Mouse (Mus musculus): ENCODE measurements at regions not wholly inside any gene's neighbourhood (a gene's known extent, or its start where the extent isn't known, plus 50 kb on each side); places are given as distances from the start of the nearest gene placed in this dataset.

GRCm38 (mm10) chr16:51650100-51650499, 380.9 kb upstream of the Cblb start:
- 83% methylated on average over 5 of the region's 5 CpGs for whole genome bisulfite sequencing
- Histone ChIP-seq H3K4me3 (ENCODE audit: low read depth, low read length) (no peak overlapping the region), H3K4me2 (ENCODE audit: low read depth, low read length) (no peak overlapping the region), H3K36me3 (ENCODE audit: control insufficient read depth, insufficient read depth, low read length) (no peaks in the 10 kb centered on the region), H3K4me1 (ENCODE audit: control insufficient read depth, insufficient read depth, low read length) (no peaks in the 10 kb centered on the region), H3K9ac (ENCODE audit: low read depth, low read length) (no peak overlapping the region), H3K27me3 (replicated peaks; ENCODE audit: control insufficient read depth, insufficient read depth, low read length) (no peaks in the 10 kb centered on the region), H3K27ac (replicated peaks; ENCODE audit: low read depth, low read length) (no peak overlapping the region), H3K9me3 (ENCODE audit: control insufficient read depth, low read length) (no peaks in the 10 kb centered on the region)
- ATAC-seq (ENCODE audit: low read depth) (no peak), DNase-seq (ENCODE audit: low spot score) (no peak)

DNA sequence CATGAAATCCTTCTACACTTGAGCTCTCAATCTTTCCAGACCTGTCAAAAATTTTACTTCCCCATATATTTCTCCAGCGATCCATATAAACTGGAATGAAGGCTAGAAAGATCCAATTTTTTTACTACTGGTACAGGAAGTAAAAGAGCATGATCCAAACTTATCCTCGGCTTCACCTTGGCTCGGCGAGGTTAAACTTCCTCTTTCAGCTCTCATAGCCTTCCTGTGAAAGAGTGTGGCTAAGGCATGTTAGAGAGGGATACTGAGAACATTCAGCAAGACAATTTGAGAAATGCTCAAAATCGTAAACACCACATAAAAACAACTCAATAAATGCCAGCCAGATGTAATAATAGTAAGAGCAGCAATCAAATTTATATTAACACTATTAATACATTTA, 380.3 kb upstream of the Cblb start:
- DNase-seq (ENCODE audit: low spot score) (no peak), ATAC-seq (ENCODE audit: low read depth) (no peak)
- no peak overlapping the region for H3K4me3 ChIP-seq (ENCODE audit: low read depth, low read length)
- H3K9me3 ChIP-seq (ENCODE audit: control insufficient read depth, low read length) = no peaks in the 10 kb centered on the region
- 89% methylated on average over 5 of the region's 5 CpGs for WGBS
- H3K27ac ChIP-seq (replicated peaks; ENCODE audit: low read depth, low read length) = no peak overlapping the region
- no peak overlapping the region for H3K4me2 ChIP-seq (ENCODE audit: low read depth, low read length)
- H3K36me3 ChIP-seq (ENCODE audit: control insufficient read depth, insufficient read depth, low read length) = no peaks in the 10 kb centered on the region
- no peaks in the 10 kb centered on the region for H3K4me1 ChIP-seq (ENCODE audit: control insufficient read depth, insufficient read depth, low read length)
- no peaks in the 10 kb centered on the region for H3K27me3 ChIP-seq (replicated peaks; ENCODE audit: control insufficient read depth, insufficient read depth, low read length)
- H3K9ac ChIP-seq (ENCODE audit: low read depth, low read length) = no peak overlapping the region

- WGBS = 95% methylated on average over 1 of the region's 1 CpGs
- Histone ChIP-seq H3K36me3 (ENCODE audit: control insufficient read depth, insufficient read depth, low read length) (no peaks in the 10 kb centered on the region), H3K27ac (replicated peaks; ENCODE audit: low read depth, low read length) (no peak overlapping the region), H3K9me3 (ENCODE audit: control insufficient read depth, low read length) (0 out of 2 replicates have a peak, but pooled peaks cover 3% of the 10 kb centered on the region), H3K4me2 (ENCODE audit: low read depth, low read length) (no peak overlapping the region), H3K27me3 (replicated peaks; ENCODE audit: control insufficient read depth, insufficient read depth, low read length) (no peaks in the 10 kb centered on the region), H3K4me3 (ENCODE audit: low read depth, low read length) (no peak overlapping the region), H3K9ac (ENCODE audit: low read depth, low read length) (no peak overlapping the region), H3K4me1 (ENCODE audit: control insufficient read depth, insufficient read depth, low read length) (no peaks in the 10 kb centered on the region)
- DNase-seq (ENCODE audit: low spot score) = no peak
- ATAC-seq (ENCODE audit: low read depth) = no peak
Observed at GRCm38 (mm10) chr16:51661693-51662092, 369.3 kb upstream of the Cblb start.

GRCm38 (mm10) chr16:51664325-51664724, 366.7 kb upstream of the Cblb start:
- DNase-seq (ENCODE audit: low spot score) (no peak), ATAC-seq (ENCODE audit: low read depth) (no peak)
- Histone ChIP-seq H3K4me3 (ENCODE audit: low read depth, low read length) (no peak overlapping the region), H3K4me2 (ENCODE audit: low read depth, low read length) (no peak overlapping the region), H3K9me3 (ENCODE audit: control insufficient read depth, low read length) (peaks cover 10% of the 10 kb centered on the region; the same call in 1 of the 2 replicates), H3K4me1 (ENCODE audit: control insufficient read depth, insufficient read depth, low read length) (no peaks in the 10 kb centered on the region), H3K27ac (replicated peaks; ENCODE audit: low read depth, low read length) (no peak overlapping the region), H3K27me3 (replicated peaks; ENCODE audit: control insufficient read depth, insufficient read depth, low read length) (no peaks in the 10 kb centered on the region), H3K9ac (ENCODE audit: low read depth, low read length) (no peak overlapping the region), H3K36me3 (ENCODE audit: control insufficient read depth, insufficient read depth, low read length) (no peaks in the 10 kb centered on the region)
- WGBS = 68% methylated on average over 2 of the region's 2 CpGs

DNA sequence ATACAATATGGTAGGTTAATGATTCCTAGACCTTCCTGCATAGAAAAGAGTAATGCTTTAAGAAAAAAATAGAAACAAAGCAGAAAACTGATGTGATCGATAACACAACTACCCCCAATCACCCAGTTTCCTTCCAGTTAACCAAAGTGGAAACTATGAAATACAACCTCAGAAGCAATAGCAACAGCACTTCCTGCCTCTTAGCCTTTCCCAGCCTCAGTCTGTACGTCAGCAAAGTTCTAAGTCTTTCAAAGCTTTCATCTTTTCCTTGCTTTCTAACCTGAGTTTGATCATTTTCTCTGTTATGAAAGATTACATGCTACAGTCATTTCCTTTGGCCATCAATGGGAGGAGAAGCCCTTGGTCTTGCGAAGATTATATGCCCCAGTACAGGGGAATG, 355.9 kb upstream of the Cblb start:
- no peaks in the 10 kb centered on the region for H3K36me3 ChIP-seq (ENCODE audit: control insufficient read depth, insufficient read depth, low read length)
- 82% methylated on average over 3 of the region's 3 CpGs for WGBS
- ATAC-seq (ENCODE audit: low read depth) = no peak

DNA sequence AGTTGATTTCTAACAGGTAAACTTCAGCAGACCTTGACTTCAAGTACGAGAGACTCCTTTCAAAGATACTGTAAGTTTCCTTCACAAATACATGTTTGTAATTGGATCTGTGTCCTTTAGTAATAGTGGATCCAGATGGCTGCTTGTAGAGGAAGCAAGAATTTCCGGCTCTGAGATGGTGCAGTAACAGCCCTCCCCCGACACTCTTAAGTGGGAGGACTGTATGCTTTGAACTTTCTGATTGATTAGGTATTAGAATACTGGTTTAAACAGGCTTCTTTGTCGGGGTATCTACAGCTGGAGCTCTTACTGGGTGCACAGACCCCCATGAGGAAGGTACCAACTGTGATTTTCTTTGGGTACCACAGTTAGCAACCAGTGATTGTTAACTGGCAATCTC, 355.0 kb upstream of the Cblb start:
- Histone ChIP-seq H3K4me3 (ENCODE audit: low read depth, low read length) (no peak overlapping the region), H3K9me3 (ENCODE audit: control insufficient read depth, low read length) (no peaks in the 10 kb centered on the region), H3K27me3 (replicated peaks; ENCODE audit: control insufficient read depth, insufficient read depth, low read length) (no peaks in the 10 kb centered on the region), H3K4me1 (ENCODE audit: control insufficient read depth, insufficient read depth, low read length) (no peaks in the 10 kb centered on the region), H3K4me2 (ENCODE audit: low read depth, low read length) (no peak overlapping the region), H3K27ac (replicated peaks; ENCODE audit: low read depth, low read length) (no peak overlapping the region), H3K9ac (ENCODE audit: low read depth, low read length) (no peak overlapping the region), H3K36me3 (ENCODE audit: control insufficient read depth, insufficient read depth, low read length) (no peaks in the 10 kb centered on the region)
- 16% methylated on average over 4 of the region's 4 CpGs for WGBS
- DNase-seq (ENCODE audit: low spot score) = peak; percentile 32
- ATAC-seq (ENCODE audit: low read depth) = no peak

More for the DNA sequence above, 355.9 kb upstream of the Cblb start:
- Histone ChIP-seq H3K4me1 (ENCODE audit: control insufficient read depth, insufficient read depth, low read length) (no peaks in the 10 kb centered on the region), H3K27ac (replicated peaks; ENCODE audit: low read depth, low read length) (no peak overlapping the region), H3K9ac (ENCODE audit: low read depth, low read length) (no peak overlapping the region), H3K27me3 (replicated peaks; ENCODE audit: control insufficient read depth, insufficient read depth, low read length) (no peaks in the 10 kb centered on the region), H3K4me2 (ENCODE audit: low read depth, low read length) (no peak overlapping the region), H3K9me3 (ENCODE audit: control insufficient read depth, low read length) (no peaks in the 10 kb centered on the region), H3K4me3 (ENCODE audit: low read depth, low read length) (no peak overlapping the region)
- no peak for DNase-seq (ENCODE audit: low spot score)

DNA sequence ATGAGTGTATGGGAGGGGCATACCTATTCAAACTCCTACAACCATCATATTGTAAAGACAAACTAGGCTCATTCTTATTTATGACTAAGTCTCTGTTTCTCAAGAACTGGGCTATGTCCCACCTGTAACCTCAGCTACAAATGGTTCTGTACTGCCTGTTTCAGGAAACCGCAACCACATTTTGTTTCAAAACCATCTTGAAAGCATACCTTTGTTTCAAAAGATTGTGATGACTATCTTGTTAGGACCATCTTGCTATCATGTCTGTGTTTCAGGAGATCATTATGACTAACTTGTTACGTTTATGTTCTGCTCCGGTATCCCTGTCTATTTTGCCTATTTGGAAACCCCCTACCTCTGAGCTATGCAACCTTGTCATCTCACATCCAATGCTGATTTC, 340.2 kb upstream of the Cblb start:
- no peak for ATAC-seq (ENCODE audit: low read depth)
- H3K4me3 ChIP-seq (ENCODE audit: low read depth, low read length) = no peak overlapping the region
- no peaks in the 10 kb centered on the region for H3K9me3 ChIP-seq (ENCODE audit: control insufficient read depth, low read length)
- H3K4me2 ChIP-seq (ENCODE audit: low read depth, low read length) = no peak overlapping the region
- H3K27ac ChIP-seq (replicated peaks; ENCODE audit: low read depth, low read length) = no peak overlapping the region
- WGBS = 89% methylated on average over 3 of the region's 3 CpGs
- H3K36me3 ChIP-seq (ENCODE audit: control insufficient read depth, insufficient read depth, low read length) = no peaks in the 10 kb centered on the region
- DNase-seq (ENCODE audit: low spot score) = no peak
- H3K4me1 ChIP-seq (ENCODE audit: control insufficient read depth, insufficient read depth, low read length) = no peaks in the 10 kb centered on the region
- H3K27me3 ChIP-seq (replicated peaks; ENCODE audit: control insufficient read depth, insufficient read depth, low read length) = no peaks in the 10 kb centered on the region
- no peak overlapping the region for H3K9ac ChIP-seq (ENCODE audit: low read depth, low read length)

DNA sequence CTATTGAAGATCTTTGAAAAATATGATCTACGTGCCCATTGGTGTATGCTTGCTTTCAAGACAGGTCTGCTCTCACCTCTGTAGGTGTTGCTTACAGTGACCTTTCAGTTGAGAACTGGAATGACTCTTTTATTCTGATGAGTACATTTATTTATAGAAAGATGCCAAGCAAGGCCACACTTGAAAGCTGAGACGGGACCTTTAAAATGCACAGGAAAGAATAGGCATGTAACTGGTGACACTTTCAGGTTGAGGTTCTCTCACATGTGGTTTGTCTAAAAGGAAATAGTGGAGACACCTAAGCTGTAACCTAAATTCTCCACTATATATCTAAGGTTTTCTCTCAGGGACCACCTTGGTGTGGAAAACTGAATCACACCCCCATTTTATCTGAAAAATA, 326.0 kb upstream of the Cblb start:
- no peak overlapping the region for H3K4me3 ChIP-seq (ENCODE audit: low read depth, low read length)
- H3K9me3 ChIP-seq (ENCODE audit: control insufficient read depth, low read length) = no peaks in the 10 kb centered on the region
- H3K36me3 ChIP-seq (ENCODE audit: control insufficient read depth, insufficient read depth, low read length) = no peaks in the 10 kb centered on the region
- no peaks in the 10 kb centered on the region for H3K4me1 ChIP-seq (ENCODE audit: control insufficient read depth, insufficient read depth, low read length)
- H3K9ac ChIP-seq (ENCODE audit: low read depth, low read length) = no peak overlapping the region
- no peak overlapping the region for H3K27ac ChIP-seq (replicated peaks; ENCODE audit: low read depth, low read length)
- no peaks in the 10 kb centered on the region for H3K27me3 ChIP-seq (replicated peaks; ENCODE audit: control insufficient read depth, insufficient read depth, low read length)
- no peak for DNase-seq (ENCODE audit: low spot score)
- no peak for ATAC-seq (ENCODE audit: low read depth)
- WGBS = 76% methylated on average over 2 of the region's 2 CpGs
- no peak overlapping the region for H3K4me2 ChIP-seq (ENCODE audit: low read depth, low read length)

DNA sequence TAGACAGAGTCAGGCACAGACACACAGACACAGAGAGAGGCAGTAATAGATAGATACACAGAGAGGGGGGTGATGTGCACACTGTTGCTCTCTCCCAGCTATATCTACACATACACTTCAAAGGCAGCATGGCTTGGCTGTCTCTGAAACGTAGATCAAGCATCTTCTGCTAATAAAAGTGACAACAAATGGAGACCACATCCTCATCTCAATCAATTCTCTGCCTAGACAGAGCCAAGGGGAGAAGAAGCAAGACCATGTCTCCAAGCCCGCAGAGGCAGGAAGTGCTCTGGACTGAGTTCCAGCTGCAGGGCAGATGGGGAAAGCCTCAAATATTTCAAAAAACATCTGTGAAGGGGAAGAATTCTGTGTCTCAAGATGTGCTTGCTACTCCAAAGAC, 312.3 kb upstream of the Cblb start:
- Histone ChIP-seq H3K4me2 (ENCODE audit: low read depth, low read length) (no peak overlapping the region), H3K9ac (ENCODE audit: low read depth, low read length) (no peak overlapping the region), H3K27me3 (replicated peaks; ENCODE audit: control insufficient read depth, insufficient read depth, low read length) (no peaks in the 10 kb centered on the region), H3K27ac (replicated peaks; ENCODE audit: low read depth, low read length) (no peak overlapping the region), H3K4me3 (ENCODE audit: low read depth, low read length) (no peak overlapping the region), H3K4me1 (ENCODE audit: control insufficient read depth, insufficient read depth, low read length) (no peaks in the 10 kb centered on the region), H3K9me3 (ENCODE audit: control insufficient read depth, low read length) (no peaks in the 10 kb centered on the region), H3K36me3 (ENCODE audit: control insufficient read depth, insufficient read depth, low read length) (no peaks in the 10 kb centered on the region)
- peak; percentile 6 for DNase-seq (ENCODE audit: low spot score)
- 61% methylated on average over 2 of the region's 2 CpGs for WGBS
- no peak for ATAC-seq (ENCODE audit: low read depth)
